Mouse (Mus musculus): ENCODE measurements around the gene Rassf7.
"Not testable (repeated sequence)": the region's sequence is repeated elsewhere in the genome, so short reads cannot be mapped to it uniquely, and the experiment has no call there.

Rassf7 gene

DNA sequence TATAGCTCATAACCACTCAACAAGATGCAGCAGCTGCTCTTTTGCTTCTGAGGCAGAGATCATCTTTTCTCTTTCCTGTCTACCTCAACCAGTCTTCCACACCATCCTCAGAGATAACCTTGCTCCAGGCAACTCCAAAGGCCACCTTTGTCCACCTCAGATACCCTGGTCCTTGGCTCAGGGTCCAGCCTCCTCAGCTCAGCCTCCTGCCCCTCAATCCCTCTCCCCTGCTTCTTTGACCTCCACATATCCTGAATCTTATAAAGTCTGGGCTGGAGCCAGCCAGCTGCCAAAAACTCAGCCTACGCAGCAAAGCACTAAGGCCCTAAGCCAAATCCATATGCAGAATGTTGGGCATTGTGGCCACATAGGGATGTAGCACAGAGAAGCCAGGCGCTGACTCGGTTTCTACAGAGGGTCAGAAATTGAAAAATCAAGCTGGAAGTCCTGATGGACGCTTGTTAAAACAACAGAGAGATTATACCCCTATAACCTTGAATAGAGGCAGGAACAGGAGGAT is 7.1 kb downstream of the Rassf7 start:
- DNase-seq (ENCODE audit: low spot score): no peak

- no peak for DNase-seq (ENCODE audit: low spot score)
These were observed 10.9 kb downstream of the Rassf7 start for GRCm38 (mm10) chr7:141226535-141226934.

DNA sequence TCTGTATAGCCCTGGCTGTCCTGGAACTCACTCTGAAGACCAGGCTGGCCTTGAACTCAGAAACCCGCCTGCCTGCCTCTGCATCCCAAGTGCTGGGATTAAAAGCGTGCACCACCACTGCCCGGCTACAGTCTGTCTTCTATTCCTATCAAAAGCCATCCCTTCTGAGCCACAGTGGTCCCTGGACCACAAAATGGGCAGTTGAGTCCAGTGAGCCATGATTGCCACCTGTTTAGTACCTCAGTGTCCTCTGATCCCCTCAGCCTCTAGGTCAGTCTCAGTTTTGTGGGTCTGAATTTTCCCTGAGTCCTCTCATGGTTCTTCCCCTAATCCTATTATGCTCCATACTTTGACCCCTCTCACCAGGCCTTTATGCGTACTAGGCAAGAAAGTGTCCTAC is 12.1 kb downstream of the Rassf7 start:
- DNase-seq (ENCODE audit: low spot score): no peak

DNA sequence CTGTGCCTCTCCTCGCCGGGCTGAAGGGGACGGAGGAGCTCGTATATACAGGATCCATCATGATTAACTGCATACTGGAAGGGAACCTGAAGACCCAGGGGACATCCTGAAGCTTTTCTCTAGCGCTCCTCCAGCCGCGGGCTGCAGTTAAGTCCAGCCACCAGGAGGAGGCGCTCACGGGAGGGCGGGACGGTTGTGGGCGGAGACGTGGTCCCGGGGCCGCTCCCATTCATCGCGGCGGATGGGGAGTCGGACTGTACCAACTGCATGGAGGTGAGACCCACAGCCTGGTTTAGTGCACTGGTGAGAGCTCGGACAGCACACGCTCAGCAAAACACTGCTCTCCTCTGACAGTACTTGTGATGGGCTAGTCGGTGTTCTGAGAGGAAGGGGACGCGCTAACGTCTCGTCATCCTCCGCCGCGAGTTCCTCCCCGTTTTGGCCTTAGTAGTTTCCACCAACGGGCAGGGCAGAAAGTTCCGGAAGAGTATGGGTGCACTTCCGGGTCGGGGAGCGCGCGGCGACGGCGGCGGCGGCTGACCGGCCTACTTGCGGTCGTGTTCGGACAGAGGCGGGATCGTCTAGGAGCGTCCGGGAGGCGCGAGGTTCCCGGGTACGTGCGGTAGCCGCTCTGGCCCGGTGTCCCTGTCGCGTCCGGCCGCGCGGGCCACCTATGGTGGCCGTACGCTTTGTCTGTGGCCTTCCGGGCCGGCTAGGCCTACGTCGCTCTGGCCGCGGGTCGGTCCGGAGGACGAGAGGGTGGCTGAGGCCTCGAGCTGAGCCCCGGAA is 12.8 kb downstream of the Rassf7 start, which contains the start of gene Phrf1:
Phrf1 (plus strand) TSS at position 506 of the 789 bp plus-strand sequence.
- DNase-seq (ENCODE audit: low spot score): peak; percentile 77

DNA sequence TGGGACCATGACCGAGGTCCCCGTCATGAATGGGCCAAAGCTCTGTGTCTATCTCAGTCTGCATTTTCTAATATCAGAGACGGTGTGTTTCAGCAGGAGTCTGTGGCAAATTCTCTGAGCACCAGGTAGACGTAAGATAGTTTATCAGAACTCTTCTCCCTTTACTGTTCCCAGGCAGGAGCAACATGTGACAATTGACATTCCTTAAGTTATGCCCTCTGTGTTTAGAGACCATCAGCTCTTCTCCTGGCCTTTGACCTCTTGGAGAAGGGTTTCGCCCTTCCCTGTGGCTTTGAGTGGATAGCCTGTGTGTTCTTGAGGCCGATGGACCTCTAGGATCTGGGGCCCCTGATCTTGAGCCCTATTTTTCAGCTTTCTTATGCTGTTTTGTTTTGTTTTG is 14.0 kb downstream of the Rassf7 start:
- DNase-seq (ENCODE audit: low spot score): no peak

DNA sequence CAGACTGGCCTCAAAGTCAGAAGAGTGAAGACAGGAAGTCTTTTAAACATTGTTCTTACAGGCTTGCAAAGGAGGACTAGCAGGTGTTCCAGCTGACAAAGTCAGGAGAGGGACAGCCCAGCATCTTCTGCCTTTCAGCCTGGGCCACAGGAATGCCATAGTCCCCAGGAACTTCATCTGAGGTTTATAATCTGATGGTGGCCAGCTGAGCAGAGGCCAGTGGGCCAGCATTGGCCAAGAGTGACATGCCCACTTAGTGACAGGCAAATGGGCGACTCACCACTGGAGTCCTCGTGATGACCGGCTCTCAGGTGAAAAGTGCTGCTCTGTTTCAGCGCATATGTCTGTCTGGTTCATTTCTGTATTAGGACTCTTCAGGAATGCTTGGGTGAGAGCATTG is 14.9 kb downstream of the Rassf7 start:
- no peak for DNase-seq (ENCODE audit: low spot score)

- DNase-seq (ENCODE audit: low spot score): no peak
These were observed 15.5 kb downstream of the Rassf7 start for GRCm38 (mm10) chr7:141231111-141231510.

DNA sequence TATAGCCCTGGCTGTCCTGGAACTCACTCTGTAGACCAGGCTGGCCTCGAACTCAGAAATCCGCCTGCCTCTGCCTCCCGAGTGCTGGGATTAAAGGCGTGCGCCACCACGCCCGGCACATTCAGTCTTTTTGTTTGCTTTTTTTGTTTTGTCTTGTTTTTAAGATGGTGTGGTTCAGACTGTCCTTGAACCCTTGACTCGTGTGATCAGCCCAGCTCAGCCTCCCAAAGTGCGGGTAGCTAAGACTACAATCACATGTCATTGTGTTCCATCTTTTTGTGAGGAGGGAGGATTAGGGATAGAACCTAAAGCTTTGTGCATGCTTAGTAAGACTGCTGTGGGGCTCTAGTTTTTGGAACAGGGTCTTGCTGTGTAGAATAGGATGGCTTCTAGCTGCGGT is 15.9 kb downstream of the Rassf7 start:
- DNase-seq (ENCODE audit: low spot score): no peak

DNA sequence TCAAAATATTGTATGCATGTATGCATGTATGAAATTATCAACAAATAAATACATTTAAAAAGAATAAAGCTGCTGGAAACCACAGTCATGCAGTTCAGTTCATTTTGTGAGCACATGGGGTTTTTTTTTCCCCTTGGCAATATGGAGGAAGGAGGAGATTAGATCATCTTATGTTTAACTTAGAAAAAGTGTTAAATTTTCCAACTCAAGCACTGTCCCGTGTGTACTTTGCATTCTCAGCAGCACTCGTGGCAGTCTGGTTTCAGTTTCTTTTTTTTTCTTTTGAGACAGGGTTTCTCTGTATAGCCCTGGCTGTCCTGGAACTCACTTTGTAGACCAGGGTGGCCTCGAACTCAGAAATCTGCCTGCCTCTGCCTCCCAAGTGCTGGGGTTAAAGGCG is 34.8 kb downstream of the Rassf7 start:
- DNase-seq (ENCODE audit: low spot score): not testable (repeated sequence)

GRCm38 (mm10) chr7:141256159-141256558 is 40.5 kb downstream of the Rassf7 start:
- no peak for DNase-seq (ENCODE audit: low spot score)

DNA sequence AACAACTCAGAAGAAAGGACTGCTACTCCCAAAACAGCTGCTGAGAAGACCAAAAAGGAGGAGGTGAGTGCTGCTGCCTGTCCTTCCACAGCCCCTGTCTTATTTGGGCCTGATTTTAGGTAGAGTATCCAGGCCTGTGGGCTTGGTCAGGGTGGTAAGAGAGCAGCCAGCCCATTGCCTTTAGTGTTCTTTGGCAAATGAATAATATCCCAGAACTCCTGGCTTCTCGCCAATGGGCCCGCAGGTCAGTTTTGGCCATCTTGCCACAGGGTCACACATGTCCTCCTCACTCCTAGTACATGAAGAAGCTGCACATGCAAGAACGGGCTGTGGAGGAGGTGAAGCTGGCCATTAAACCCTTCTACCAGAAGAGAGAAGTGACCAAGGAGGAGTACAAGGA is 45.8 kb downstream of the Rassf7 start:
- DNase-seq (ENCODE audit: low spot score): no peak

GRCm38 (mm10) chr7:141263640-141264039 is 48.0 kb downstream of the Rassf7 start:
- DNase-seq (ENCODE audit: low spot score): no peak

DNA sequence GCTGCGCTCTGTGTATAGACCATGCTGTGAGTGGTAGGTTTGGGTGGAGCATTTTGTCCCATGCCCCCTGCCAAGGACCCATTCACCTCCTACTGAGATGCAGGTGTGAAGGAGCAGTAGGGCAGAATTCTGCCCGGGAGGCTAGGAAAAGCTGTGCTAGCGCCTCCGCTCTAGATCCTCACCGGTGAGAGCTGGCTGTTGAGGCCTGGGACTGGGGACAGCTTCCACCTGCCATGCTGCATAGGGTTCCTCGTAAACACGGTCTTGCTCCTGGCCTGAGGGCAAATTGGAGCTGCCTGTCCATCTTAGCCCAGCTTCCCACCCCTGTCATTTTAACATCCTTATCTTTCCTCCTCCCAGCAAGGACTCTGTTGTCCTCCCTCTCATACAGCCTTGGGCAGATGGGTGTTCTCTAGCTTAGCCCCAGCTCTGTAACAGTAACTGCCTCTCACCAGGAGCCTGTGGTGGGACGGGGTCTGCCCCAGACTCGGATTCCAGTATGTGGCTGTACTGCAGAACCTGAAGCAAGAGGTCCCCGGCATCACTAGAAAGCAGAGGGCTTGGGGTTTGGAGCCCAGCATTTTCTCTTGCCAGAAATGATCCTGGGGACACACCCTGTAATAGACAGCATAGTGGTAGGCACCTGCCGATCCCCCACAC is 48.5 kb downstream of the Rassf7 start:
- no peak for DNase-seq (ENCODE audit: low spot score)

DNA sequence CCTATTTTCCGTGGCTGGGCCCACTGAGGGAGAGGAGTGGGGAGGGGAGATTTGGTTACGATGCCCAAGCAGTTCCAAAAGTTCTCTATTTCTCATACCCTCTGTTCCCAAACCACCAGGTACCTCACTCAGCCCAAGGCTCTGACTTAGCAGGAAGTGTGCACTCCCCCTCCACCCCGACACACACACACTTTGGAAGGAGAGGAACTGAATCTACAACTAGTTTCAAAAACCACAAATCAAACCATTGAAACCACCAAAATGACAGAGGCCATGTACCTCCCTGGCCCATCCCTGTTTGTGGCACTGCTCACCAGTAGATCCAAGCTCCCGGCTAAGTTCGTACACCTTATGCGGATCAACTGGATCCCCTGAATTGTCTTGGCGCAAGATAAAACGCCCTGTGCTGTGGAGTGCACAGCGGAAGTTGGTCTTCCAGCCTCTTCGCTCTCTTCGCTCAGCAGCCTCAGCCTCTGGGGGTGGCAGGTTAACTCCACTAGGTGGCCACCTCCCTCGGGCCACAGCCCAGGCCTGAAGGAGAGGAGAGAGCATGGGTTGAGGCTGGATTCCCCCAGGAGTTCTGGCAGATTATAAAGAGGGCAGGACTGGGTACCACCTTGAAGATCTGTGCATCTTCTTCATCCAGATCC is 49.2 kb downstream of the Rassf7 start:
- no peak for DNase-seq (ENCODE audit: low spot score)

DNA sequence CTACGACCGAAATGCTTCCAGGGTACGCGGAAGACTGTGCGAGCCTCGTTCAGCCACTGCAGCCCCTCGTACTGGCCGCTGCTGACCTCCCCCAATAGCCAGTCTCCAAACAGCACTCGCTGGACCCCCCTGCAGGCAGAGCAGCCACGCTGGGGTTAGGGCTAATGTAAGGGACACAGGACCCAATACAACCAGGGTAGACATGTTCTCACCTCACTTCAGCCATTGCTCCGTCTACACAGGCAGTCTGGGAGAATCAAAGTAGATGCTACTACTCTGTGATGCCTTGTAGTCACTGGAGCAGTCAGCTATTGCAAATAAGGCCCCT is 49.7 kb downstream of the Rassf7 start:
- no peak for DNase-seq (ENCODE audit: low spot score)

- DNase-seq (ENCODE audit: low spot score): peak; percentile 31
These were observed 50.3 kb downstream of the Rassf7 start, which contains the start of gene Irf7 for GRCm38 (mm10) chr7:141265739-141266561. Gene Irf7, minus strand, starts transcription at chr7:141266481.
